Mouse (Mus musculus): ENCODE data around the gene Kdelr1. TPM values are rescaled to one million over a fixed set of nuclear protein-coding genes. Genes with fewer than 3 reads are reported as not detected.

Gene Kdelr1
- total RNA-seq (2023) = 60.7 TPM

DNA sequence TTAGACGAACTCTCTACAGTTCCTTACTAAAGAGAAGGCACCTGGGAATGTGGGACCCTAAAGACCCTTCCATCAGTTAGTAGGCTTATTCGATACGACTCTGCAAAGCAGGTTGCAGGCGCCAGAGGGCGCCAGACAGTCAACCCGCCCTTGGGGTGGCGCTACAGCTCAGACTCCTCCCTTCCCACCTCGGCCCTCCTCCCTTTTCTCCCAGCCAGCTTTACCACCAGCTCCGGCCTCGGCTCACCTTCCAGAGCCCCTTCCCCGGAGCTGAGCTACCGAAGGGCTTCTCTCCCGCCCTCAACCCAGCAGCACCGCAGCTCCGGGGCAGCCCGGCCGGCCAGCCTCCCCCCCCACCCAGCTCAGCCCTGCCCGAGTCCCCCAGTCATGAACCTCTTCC, at the start of gene Kdelr1:
Gene Kdelr1 (plus strand): TSS at position 149 of the 400 bp plus-strand sequence.

DNA sequence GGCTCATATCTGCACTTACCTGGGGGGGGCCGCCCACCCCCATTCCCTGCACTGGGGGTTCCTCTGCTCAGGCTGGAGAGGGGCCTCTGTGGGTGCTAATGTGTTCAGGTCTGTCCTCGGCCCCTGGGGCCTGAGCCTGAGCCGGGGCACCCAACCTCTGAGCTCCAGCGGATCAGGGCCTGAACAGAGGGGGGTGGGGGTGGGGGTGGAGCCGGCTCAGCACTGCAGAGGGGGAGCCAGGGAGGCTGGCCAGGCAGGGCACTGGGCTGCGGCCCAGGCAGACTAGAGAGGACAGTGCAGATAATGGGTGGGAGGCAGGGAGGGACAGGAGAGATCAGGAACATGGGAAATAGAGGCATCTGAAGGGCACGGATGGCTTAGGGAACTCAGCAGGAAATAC, 48.0 kb upstream of the Kdelr1 start, which contains the start of gene Kcnj14:
Gene Kcnj14 (minus strand): TSS at position 185 of the 400 bp plus-strand sequence.

DNA sequence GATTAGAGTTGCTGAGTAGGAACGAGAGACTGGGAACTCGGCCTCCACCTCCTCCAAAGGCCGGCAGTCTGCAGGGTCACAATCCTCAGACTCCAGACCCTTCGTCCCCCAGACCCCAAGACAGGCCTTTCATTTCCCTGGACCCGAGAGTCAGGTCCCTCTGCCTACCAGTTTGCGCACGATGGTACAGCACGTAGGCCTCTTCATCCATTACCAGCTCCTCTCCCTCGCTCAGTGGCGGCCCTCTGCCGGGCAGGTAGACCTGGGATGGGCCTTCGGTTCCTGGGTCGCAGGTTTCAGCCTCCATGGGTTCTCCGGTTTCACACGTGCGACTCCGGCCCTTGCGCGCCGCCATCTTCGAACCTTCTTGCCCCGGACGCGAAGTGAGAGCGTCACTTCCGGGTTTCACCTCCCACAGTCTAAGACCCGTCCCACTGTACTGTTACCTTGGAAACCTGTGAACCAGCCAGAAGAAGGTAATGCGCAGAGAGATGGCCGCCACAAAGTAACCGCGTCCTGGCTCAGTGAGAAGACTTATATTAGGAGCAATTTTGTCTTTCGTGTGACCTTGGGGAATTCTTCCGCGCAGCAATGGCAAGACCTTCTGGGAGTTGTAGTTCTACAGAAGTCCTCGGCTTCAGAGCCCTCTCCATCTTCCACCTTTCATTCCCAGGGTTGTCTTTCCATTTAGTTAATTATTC, 42.0 kb upstream of the Kdelr1 start, which contains the start of gene Grwd1:
Gene Grwd1 (minus strand): TSS at position 518 of the 701 bp plus-strand sequence.

DNA sequence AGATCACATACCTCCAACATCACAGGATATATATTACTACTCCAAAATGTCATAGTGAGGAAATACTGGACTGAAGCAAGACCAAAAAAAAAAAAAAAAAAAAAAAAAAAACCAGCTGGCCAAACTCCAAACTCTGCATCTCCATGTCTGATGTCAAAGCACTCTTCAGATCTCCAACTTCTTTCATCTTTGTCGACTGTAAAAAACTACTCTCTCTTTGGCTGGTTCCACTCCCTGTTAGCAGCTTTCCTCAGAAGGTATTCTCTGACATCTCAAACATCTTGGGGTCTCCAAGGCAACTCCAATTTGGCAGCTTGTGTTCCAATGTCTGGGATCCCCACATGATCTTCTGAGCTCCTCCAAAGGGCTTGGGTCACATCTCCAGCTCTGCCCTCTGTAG, 5.7 kb downstream of the Kdelr1 start, which contains the start of gene Grin2d:
Gene Grin2d (minus strand): TSS at position 101 of the 400 bp plus-strand sequence.

DNA sequence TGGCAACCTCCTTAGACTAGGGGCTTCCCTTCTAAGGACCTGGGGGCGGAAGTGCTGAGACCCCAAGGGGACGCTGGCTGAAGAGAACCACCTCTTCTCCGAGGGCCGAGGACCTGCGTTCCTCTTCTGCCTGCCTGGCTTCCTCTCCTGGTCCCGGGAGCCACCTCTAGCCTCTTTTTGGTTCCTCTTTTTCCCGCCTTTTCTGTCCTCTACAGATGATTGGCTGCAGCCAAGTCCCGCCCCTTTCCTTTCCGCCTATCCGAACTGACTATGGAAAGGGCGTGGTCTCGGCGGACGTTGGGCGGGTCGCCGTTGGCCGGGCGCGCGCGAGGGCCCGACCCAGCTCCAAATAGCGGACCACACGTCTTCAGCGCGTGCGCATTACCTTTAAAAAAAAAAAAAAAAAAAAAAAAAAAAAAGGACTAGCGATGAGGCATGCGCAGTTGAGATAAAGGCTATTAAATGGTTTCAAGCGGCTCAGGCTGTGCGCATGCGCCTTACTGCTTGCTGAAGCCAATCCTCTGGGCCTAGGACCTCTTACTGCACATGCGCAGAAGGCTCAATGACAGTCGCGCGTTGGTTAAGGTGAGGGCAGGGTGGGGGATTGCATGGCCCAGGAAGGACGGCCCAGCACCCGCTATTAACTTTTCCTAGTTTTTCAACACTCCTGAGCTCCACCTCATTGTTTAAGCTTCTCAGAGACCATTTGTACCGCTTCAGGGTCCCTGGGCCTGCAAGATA, 24.1 kb downstream of the Kdelr1 start, which contains the start of the genes Syngr4 and Tmem143:
Gene Syngr4 (minus strand): TSS at position 198 of the 741 bp plus-strand sequence.
Gene Tmem143 (plus strand): TSS at position 425 of the 741 bp plus-strand sequence.

DNA sequence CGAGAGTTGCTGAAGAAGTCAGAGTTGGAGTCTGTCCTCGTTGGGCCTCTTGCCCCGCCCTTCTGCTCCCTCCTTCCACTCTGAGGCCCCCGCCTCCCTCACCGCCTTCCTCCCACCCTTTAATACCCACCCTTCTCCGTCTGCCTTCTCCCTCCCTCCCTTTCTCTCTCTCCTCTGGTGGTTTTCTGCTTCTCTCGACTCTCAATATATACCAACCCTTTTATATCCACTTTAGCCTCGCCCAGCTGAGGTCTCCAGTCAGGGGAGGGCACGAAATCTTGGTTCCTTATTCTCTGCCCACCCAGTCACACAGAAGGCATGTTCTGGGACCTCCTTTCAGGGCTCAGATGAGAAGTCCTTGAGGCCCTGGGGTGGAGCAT, 48.7 kb downstream of the Kdelr1 start, which contains the start of gene Emp3:
Gene Emp3 (minus strand): TSS at position 163 of the 380 bp plus-strand sequence.

DNA sequence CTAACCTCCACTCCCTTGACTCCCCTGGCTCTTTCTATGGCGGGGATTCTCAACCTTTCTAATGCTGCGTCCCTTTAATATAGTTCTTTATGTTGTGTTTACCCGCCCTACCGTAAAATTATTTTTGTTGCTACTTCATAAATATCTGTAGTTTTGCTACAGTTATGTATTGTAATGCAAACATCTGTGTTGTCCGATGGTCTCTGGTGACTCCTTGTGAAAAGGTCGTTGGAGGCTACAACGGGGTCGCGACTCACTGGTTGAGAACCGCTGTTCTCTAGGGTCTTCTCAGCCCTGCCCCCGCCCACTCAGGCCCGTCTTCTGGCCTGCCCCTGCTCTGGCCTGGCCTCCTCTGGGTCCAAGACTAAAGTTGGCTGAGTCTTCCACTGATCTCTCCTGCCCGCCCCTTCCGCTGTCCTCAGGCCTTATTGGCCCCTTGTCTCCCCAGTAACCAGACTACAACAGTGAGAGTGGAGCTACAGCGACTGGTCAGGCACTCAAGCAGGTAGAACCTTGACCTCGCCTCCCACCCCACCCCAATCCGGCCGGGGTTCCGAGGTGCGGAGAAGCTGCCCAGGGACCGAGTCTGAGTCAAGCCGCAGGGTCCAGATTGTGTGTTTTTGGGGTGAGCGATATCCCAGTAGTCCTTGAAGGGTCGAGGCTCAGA, 51.3 kb downstream of the Kdelr1 start, which contains the start of gene Ccdc114:
Gene Ccdc114 (plus strand): TSS at position 311 of the 667 bp plus-strand sequence.

Other genes starting within 250 kb of the Kdelr1 start
- 0.47 TPM for gene Rasip1, start 245.3 kb upstream of the Kdelr1 start, total RNA-seq (2023)
- not detected for gene Mamstr, start 232.8 kb upstream of the Kdelr1 start, total RNA-seq (2023)
- not detected for gene Fut2, start 206.4 kb upstream of the Kdelr1 start, total RNA-seq (2023)
- 0.38 TPM for gene Ntn5, start 188.8 kb upstream of the Kdelr1 start, total RNA-seq (2023)
- gene Sec1, start 178.4 kb upstream of the Kdelr1 start, total RNA-seq (2023) = not detected
- 12.3 TPM for gene Car11, start 172.9 kb upstream of the Kdelr1 start, total RNA-seq (2023)
- 41.2 TPM for gene Dbp, start 167.7 kb upstream of the Kdelr1 start, total RNA-seq (2023)
- 2,817 TPM for gene Rpl18, start 157.3 kb upstream of the Kdelr1 start, total RNA-seq (2023)
- gene Sphk2, start 154.8 kb upstream of the Kdelr1 start, total RNA-seq (2023) = 31.0 TPM
- 2.5 TPM for gene Fam83e, start 151.6 kb upstream of the Kdelr1 start, total RNA-seq (2023)
- gene Spaca4, start 147.0 kb upstream of the Kdelr1 start, total RNA-seq (2023) = not detected
- 0.89 TPM for gene Lmtk3, start 89.0 kb upstream of the Kdelr1 start, total RNA-seq (2023)
- 1.9 TPM for gene Sult2b1, start 88.1 kb upstream of the Kdelr1 start, total RNA-seq (2023)
- gene Cyth2, start 58.2 kb upstream of the Kdelr1 start, total RNA-seq (2023) = 127 TPM
- 1.8 TPM for gene Kcnj14, start 48.0 kb upstream of the Kdelr1 start, total RNA-seq (2023)
- 31.7 TPM for gene Grwd1, start 41.8 kb upstream of the Kdelr1 start, total RNA-seq (2023)
- gene Grin2d, start 5.6 kb downstream of the Kdelr1 start, total RNA-seq (2023) = 0.41 TPM
- gene Syngr4, start 23.9 kb downstream of the Kdelr1 start, total RNA-seq (2023) = not detected
- gene Tmem143, start 24.2 kb downstream of the Kdelr1 start, total RNA-seq (2023) = 9.2 TPM
- 306 TPM for gene Emp3, start 48.6 kb downstream of the Kdelr1 start, total RNA-seq (2023)
- gene Ccdc114, start 51.3 kb downstream of the Kdelr1 start, total RNA-seq (2023) = 2.9 TPM
- gene Abcc6, start 157.5 kb downstream of the Kdelr1 start, total RNA-seq (2023) = not detected
- 38.3 TPM for gene Nomo1, start 160.9 kb downstream of the Kdelr1 start, total RNA-seq (2023)
- not detected for gene Kcnj11, start 228.0 kb downstream of the Kdelr1 start, total RNA-seq (2023)

Data from CD4-positive naive resting alpha-beta T cell, adult 57 days (primary cell).